Mouse (Mus musculus) lung, postnatal 36 days (tissue): ENCODE results near the gene Zcchc14.
"Not testable (repeated sequence)": the region's sequence is repeated elsewhere in the genome, so short reads cannot be mapped to it uniquely, and the experiment has no call there.

ENCODE experiments used
- DNase-seq: peaks from one replicate; pipeline ENCODE4 v3.0.0; 2022; ENCODE audit warnings: mixed read lengths

Zcchc14 gene

GRCm38 (mm10) chr8:121620801-121621516 is 31.7 kb downstream of the Zcchc14 start:
- peak; percentile 75 for DNase-seq

DNA sequence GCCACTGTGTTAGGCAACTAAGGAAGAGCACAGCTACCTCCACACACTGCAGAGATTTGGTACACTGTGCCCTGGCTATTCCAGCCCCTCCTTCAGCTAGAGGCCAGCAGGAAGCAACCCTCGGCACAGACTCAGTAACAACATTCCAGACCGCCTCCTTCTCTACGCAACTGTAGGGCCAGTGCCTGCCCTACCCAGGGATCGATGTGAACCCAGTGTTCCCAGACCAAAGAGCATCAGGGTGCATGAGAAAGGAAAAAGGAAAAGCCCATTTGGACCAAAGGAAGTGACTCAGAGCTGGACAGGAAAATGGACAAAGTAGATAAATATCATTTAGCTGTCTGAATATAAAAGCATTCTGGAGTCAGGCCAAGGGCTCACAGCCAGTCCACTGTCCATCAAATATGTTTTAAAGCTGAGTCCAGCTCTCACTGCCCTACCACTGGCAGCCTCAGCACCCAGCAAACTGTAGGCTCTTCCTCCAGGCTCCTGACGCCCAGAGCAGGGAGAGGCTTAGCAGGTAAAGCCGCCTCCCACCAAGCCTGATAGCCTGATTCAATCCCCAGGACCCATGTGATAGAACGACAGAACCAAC is 33.2 kb downstream of the Zcchc14 start:
- peak; percentile 95 for DNase-seq

DNA sequence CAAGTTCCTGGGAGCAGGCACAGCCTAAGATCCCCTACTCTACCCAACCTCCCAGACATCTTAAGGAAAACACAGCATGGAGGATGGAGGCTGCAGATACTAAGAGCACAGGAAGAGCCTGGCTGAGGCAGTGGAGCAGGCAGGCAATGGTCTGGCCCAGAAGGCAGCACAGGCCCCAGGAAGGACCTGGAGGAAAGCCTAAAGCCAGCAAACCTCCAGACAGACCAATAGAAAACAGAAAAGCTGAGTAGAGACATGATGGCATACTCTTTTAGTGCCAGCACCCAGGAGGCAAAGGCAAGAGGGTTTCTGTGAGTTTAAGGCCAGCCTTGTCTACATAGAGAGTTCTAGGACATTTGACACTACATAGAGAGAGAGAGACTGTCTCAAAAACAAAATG is 39.3 kb downstream of the Zcchc14 start:
- DNase-seq = no peak

DNA sequence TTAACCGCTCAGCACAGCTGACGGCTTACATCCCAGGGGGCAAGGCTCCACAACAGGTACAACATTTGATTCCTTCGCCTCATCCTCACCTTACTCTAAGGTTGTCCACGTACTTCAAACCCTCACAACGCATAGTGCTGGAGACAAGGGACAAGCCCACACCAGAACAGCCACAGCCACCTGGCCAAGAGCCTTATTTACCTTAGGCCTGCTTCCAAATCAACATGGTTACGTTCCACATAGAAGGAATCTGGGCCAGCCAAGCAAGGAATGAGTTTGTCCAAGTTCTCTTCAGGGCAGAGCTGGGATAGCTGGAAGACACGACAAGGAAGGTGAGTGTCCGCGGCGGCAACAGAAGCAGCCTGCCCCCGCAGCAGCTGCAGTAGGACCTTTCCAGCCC is 42.8 kb downstream of the Zcchc14 start:
- no peak for DNase-seq

DNA sequence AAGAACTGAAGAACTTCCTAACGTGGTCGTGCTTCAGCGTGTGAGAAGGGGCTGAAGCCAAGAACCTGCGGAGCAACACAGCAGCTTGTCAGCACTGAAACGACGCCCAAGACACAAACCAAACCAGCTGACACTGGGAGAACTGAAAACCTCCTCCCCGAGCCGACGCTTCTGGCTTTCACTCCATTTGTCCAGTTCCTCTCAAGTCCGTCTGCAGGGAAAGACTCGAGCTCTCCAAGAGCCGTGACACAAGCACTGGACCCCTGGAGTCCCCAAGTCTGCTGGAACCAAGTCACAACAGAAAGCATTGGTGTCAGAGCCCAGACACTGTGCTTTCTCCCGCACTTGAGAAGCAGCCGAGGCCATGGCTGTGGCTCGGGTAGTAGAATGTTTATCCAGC is 43.5 kb downstream of the Zcchc14 start:
- DNase-seq = no peak

- DNase-seq = peak; percentile 39
Observed at GRCm38 (mm10) chr8:121607661-121608060, 45.0 kb downstream of the Zcchc14 start.

- DNase-seq = no peak
Observed at GRCm38 (mm10) chr8:121603801-121604200, 48.9 kb downstream of the Zcchc14 start.

DNA sequence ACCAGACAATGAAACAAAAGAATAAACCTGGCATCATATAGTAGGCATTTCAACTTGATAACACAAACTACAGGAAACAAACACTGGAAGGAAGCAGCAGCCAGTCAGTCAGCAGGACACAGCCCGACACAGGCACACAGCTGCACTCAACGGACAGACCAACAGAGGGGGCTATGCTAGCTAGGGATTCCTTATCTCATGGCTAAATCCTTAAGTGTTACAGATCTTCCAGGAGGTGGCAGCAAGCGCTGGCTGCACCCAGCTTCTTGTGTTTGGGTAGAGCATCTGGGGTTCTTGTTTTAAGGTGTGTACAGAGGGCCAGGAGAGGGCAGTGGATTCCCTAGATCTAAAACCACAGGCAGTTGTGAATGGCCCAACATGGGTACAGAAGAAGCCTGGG is 49.8 kb downstream of the Zcchc14 start:
- DNase-seq = peak; percentile 93

DNA sequence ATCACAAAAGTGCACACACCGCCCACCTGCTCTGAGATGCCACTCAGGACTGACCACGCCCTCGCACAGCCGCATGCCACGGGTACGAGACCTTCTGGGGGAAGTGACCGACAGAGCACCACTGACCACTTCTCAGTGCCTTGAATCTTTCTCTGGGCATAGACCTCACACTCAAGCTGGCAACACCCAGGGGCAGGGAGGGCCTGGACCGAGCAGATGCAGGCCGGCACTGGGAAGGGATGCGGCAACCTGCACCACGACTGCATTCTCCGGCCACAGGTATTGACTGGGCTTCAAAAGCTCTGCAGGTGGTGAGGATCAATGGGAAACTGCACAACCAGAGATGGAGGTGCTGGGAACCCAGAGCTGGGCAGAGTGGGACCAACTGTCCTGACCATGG is 50.3 kb downstream of the Zcchc14 start:
- DNase-seq = no peak

- no peak for DNase-seq
Observed at GRCm38 (mm10) chr8:121599842-121600241, 52.9 kb downstream of the Zcchc14 start.

GRCm38 (mm10) chr8:121598892-121599291 is 53.8 kb downstream of the Zcchc14 start:
- DNase-seq = peak; percentile 93

GRCm38 (mm10) chr8:121598190-121598589 is 54.5 kb downstream of the Zcchc14 start:
- no peak for DNase-seq

- DNase-seq = not testable (repeated sequence)
Observed at GRCm38 (mm10) chr8:121597492-121597891, 55.2 kb downstream of the Zcchc14 start.

DNA sequence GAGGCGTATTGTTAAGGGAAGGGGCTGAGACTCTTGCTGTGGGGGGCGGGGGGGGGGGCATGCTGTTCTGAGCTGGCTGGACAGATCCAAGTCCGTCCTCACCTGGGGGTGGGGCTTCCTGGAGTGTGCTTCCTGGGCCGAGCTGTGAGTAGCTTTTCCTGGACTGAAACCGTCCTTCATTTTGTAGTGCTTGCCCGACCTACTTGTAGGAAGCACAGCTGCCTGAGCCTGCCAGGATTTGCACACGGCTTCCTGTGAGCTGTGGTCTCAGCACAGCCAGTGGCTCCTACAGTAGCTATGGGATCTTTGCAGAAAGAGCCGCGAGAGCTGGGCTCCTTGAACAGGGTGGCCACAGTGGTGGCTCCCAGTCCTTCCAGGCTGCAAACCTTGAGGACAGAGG is 58.7 kb downstream of the Zcchc14 start:
- peak; percentile 77 for DNase-seq

- DNase-seq = no peak
Observed at GRCm38 (mm10) chr8:121593293-121593692, 59.4 kb downstream of the Zcchc14 start.

DNA sequence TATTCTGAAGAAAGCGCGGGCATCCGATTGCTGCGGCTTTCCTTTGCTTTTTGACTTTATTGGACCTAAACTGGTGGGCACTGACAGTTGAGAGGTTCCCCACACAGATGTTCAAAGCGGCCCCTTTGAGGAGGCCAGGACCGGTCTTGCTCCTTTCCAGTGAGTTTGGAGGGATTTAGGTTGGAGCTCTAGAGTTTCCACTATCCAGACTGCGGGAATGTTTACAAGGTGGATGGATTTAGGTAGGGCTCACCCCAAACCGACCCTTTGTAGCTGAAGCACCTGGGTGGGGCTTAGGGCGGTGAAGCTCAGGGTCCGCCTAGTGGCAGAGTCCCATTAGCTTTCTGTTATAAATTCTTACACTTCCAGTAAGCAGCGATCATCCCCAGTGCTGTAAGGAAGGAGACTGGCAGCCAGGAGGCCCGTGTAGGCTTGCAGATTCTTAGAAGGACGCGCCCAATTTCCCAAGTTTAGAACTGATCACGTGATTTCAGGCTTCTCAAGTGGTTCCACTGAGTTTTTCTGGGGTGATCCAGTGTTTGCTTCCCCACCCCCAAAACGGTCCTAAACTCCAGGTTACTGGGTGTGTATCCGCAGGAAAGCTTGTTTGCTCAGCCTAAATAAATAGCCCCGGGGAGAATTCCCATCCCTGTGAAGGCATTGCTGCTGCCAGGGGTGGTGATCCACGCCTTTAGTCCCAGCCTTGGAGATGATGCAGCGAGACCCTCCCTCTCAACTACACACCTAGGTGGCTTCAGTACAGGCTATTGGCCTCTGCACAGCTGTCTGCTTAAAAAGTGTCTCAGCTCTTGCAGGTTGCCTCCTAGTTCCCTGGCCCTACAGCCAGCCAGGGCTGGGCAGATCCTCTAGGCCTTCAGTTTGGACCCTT is 61.3 kb downstream of the Zcchc14 start:
- DNase-seq = peak; percentile 78

GRCm38 (mm10) chr8:121590203-121591177 is 62.2 kb downstream of the Zcchc14 start, which contains the start of gene Map1lc3b:
Gene Map1lc3b (plus strand): TSS chr8:121590361.
- DNase-seq = peak; percentile 95

DNA sequence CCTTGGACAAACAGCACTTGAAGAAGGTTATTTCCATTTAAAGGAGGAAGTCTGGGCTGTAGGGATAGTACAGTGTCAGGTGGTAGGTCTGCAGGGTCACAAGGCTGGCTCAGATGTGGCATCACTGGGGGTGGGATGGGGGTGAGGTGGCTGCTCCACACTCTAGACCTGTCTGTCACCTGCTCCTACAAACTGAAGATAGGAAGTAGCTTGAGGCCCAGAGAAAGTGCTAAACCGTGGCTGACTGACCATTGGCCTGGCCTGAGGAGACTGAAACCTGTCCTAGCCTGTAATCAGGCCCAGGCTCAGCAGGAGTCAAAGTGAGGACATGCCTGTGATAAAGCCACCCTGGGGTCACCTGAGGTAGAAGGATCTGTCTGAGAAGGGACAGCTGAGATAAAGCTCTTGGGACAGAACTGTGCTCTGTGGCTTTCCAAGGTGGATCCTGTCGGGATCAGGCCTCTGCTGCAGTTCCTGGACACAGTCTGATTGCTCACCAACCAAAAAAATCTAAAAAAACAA is 63.4 kb downstream of the Zcchc14 start:
- no peak for DNase-seq

GRCm38 (mm10) chr8:121588750-121589149 is 64.0 kb downstream of the Zcchc14 start:
- DNase-seq = no peak

- peak; percentile 100 for DNase-seq
Observed at GRCm38 (mm10) chr8:121585159-121585825, 67.4 kb downstream of the Zcchc14 start.

DNA sequence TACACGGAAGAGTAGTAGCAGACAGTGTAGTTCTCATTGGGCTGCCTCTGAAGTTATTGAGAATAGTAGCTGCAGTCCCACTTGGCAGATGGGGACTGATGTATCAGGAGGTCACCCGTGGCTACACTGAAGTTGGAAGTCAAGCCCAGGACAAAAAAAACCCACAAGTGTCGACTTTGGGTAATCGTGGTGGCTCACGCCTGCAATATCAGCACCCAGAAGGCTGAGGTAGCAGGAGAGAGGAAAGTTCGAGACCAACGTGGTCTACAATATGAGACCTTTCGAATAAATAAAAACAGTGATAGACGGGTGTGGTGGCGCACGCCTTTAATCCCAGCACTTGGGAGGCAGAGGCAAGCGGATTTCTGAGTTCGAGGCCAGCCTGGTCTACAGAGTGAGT is 68.0 kb downstream of the Zcchc14 start:
- DNase-seq = no peak
